Mouse (Mus musculus) midbrain, embryonic 13.5 days (tissue): ENCODE data around the gene P2rx4. TPM values are rescaled to one million over a fixed set of nuclear protein-coding genes. Genes with fewer than 3 reads are reported as not detected.
"Not testable (repeated sequence)": the region's sequence is repeated elsewhere in the genome, so short reads cannot be mapped to it uniquely, and the experiment has no call there.

Experiments
- ATAC-seq: fragments of 200-750 bp; cut with Nextera tagmentation; 2 replicates; pipeline ENCODE4 v1.8.0; 2017; ENCODE audit warnings: mild to moderate bottlenecking, moderate TSS enrichment, moderate library complexity
- H3K27ac ChIP-seq: fragments of 300-500 bp; sonication (generic); 2 replicates; pipeline ENCODE4 v1.5.1; 2015; ENCODE audit warnings: inconsistent platforms, mild to moderate bottlenecking, moderate library complexity
- H3K27me3 ChIP-seq: fragments of 300-500 bp; sonication (generic); 2 replicates; pipeline ENCODE4 v1.6.1; 2015; ENCODE audit warnings: mild to moderate bottlenecking, inconsistent platforms
- H3K36me3 ChIP-seq: fragments of 300-500 bp; sonication (generic); 2 replicates; pipeline ENCODE4 v1.6.1; 2015; ENCODE audit warnings: mild to moderate bottlenecking, inconsistent platforms
- H3K4me1 ChIP-seq: fragments of 300-500 bp; sonication (generic); replicated peaks from 2 replicates; pipeline ENCODE4 v1.6.1; 2015; ENCODE audit warnings: inconsistent platforms
- H3K4me2 ChIP-seq: fragments of 300-500 bp; sonication (generic); replicated peaks from 2 replicates; pipeline ENCODE4 v1.6.1; 2015; ENCODE audit warnings: moderate library complexity, mild to moderate bottlenecking, inconsistent platforms
- H3K4me3 ChIP-seq: fragments of 300-500 bp; sonication (generic); replicated peaks from 2 replicates; pipeline ENCODE4 v1.5.1; 2015; ENCODE audit warnings: mild to moderate bottlenecking, inconsistent platforms
- H3K9ac ChIP-seq: fragments of 300-500 bp; sonication (generic); replicated peaks from 2 replicates; pipeline ENCODE4 v1.6.1; 2015; ENCODE audit warnings: mild to moderate bottlenecking, inconsistent platforms
- H3K9me3 ChIP-seq: fragments of 300-500 bp; sonication (generic); 2 replicates; pipeline ENCODE4 v1.6.1; 2016; ENCODE audit warnings: mild to moderate bottlenecking, inconsistent platforms
- WGBS: fragments of 180-500 bp; shearing (Covaris S2); methylation state at CpG from one replicate; pipeline ENCODE4 v1.1.7; 2015; 5-methylcytosine and 5-hydroxymethylcytosine counted together
- polyA plus RNA-seq: library from polyadenylated mRNA; unstranded; fragments of >200 nt; fragmentation: Nextera tagmentation; extraction: Ambion mirVana; gene quantifications from 2 replicates; pipeline ENCODE4 v1.2.1, GENCODE M21; 2015

The P2rx4 gene
- polyA plus RNA-seq, result 10.3 and 14.5 TPM in 2 replicates

DNA sequence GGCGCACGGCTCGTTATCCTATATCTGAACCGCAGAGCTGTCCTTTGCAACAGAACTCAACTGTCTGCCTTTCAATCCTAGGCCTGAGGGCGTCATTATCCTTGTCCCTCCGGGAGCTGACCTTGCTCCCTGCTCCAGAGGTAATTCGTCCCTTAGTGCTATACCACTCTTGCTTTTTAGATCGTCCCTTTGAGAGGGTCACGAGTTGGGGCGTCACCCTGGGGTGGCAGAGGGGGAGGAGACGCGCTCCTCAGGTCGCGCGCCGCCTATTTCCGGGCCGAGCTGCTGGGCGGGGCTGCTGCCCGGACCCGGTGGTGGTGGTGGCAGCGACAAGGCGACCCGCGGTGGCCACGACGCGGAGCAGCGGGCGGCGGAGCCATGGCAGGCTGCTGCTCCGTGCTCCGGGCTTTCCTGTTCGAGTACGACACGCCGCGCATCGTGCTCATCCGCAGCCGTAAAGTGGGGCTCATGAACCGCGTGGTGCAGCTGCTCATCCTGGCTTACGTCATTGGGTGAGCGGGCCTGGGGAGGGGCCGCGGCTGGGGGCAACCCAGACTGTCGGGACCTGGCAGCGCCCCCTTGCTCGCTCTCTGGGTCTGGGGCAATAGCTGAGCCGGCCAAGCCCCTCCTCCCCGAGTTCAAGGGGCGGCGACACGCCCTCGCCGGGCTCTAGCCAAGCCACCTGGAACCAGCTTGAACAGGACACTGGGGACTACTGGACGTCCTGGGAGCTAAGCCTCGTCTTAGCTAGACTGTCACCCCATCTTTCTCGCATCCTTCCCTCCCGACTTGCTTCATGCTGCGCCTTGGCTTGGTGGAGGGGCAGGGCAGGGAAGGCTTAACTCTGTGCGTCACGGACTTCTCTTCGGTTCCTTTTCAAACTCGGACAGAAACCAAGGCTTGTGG lies at the start of gene P2rx4:
Gene P2rx4, plus strand, starts transcription at position 269 of the 906 bp plus-strand sequence.
- Histone ChIP-seq H3K36me3 (no peaks in the 10 kb centered on the region), H3K9ac (peak within 1 kb of the TSS; percentile 84), H3K4me2 (peak within 1 kb of the TSS; percentile 80), H3K27ac (peak within 1 kb of the TSS; percentile 75), H3K4me1 (peaks cover 17% of the 10 kb centered on the region), H3K9me3 (no peaks in the 10 kb centered on the region), H3K4me3 (peak within 1 kb of the TSS; percentile 72), H3K27me3 (no peaks in the 10 kb centered on the region)
- under 1% methylated on average over 66 of the region's 66 CpGs for WGBS
- ATAC-seq, result peak; percentile 90

DNA sequence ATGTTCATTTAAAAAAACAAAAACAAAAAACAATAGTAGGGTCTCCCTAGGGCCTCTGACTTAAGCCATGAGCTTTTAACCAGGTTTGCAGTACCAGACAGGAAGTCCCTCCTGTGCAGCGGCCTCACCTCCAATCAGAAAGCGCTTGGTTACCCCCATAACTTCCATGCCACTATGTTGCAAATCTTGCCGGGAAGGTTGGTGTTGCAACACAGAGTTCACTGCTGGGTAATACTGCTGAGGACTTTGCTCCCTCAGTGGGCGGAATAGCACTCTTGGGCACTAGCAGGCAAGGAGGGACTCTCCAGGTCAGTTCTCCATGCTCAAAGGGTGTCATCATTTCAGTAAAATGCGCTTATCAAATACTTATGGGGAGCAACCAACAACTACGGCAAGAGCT lies 44.8 kb upstream of the P2rx4 start:
- no peak overlapping the region for H3K9ac ChIP-seq
- no peak overlapping the region for H3K4me2 ChIP-seq
- H3K9me3 ChIP-seq, result no peaks in the 10 kb centered on the region
- no peak overlapping the region for H3K4me3 ChIP-seq
- H3K36me3 ChIP-seq, result no peaks in the 10 kb centered on the region
- 92% methylated on average over 6 of the region's 6 CpGs for WGBS
- H3K4me1 ChIP-seq, result no peaks in the 10 kb centered on the region
- H3K27me3 ChIP-seq, result no peaks in the 10 kb centered on the region
- no peak for ATAC-seq
- no peak overlapping the region for H3K27ac ChIP-seq

DNA sequence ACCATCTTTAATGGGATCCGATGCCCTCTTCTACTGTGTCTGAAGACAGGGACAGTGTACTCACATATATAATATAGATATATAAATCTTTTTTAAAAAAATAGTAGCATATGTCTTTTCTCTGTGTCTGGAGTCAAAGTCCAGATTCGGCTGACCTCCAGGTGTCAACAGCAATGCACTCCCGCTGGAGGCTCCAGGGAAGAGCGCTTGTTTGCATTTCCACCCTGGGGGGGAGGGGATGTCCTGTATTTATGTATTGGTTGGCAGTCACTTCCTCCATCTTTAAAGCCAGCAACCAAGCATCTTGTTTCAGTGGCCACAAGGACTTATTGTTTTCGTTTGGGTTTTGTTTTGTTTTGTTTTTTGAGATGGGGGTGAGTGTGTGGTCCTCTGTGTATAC lies 42.3 kb upstream of the P2rx4 start:
- no peak overlapping the region for H3K27ac ChIP-seq
- H3K36me3 ChIP-seq, result no peaks in the 10 kb centered on the region
- H3K27me3 ChIP-seq, result no peaks in the 10 kb centered on the region
- no peaks in the 10 kb centered on the region for H3K9me3 ChIP-seq
- no peak overlapping the region for H3K4me2 ChIP-seq
- H3K4me3 ChIP-seq, result no peak overlapping the region
- no peak overlapping the region for H3K9ac ChIP-seq
- WGBS, result 77% methylated on average over 5 of the region's 5 CpGs
- ATAC-seq, result no peak
- H3K4me1 ChIP-seq, result 0 out of 2 replicates have a peak, but pooled peaks cover 4% of the 10 kb centered on the region

DNA sequence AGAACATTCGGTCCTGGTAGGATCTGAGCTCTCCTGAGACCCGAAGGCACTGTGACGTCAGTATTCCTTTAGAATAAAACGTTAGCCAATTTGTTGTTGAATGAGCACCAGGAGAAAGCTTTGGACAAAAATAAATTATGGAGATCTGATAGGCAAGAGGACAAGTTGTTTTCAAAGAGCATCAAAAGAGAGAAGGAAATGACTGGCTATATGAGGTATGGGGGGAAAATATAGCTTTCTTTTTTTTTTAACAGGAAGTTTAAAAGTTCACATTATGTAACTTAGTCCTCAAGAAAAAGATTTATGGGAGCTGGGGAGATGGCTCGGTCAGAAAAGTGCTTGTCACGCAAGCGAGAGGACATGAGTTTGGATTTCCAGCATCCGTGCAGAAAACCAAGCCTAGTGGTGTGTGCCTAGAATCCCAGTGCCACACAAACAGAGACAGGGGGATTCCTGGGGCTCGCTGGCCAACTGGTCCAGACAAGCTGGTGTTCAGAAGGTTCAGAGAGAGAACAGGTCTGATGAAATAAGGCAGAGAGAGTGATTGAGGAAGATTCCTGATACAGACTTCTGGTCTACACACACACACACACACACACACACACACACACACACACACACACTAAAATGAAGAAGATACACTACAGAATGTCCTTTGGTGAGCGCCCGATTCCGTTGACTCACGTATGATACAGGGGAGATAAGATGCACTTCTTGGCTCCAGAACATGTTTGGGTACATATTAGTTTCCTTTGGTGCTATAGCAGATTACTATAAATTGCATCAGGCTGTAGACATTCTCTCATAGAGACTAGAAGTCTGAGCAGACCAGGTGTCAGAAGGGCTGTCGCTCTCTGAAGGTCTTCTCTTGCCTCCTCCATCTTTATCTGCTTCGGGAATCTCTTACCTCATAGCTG lies 38.1 kb upstream of the P2rx4 start:
- H3K27ac ChIP-seq, result no peak overlapping the region
- H3K27me3 ChIP-seq, result no peaks in the 10 kb centered on the region
- no peak overlapping the region for H3K4me2 ChIP-seq
- H3K9ac ChIP-seq, result no peak overlapping the region
- 0 out of 2 replicates have a peak, but pooled peaks cover 4% of the 10 kb centered on the region for H3K4me1 ChIP-seq
- no peaks in the 10 kb centered on the region for H3K36me3 ChIP-seq
- WGBS, result 81% methylated on average over 15 of the region's 15 CpGs
- H3K9me3 ChIP-seq, result no peaks in the 10 kb centered on the region
- no peak overlapping the region for H3K4me3 ChIP-seq
- ATAC-seq, result no peak

DNA sequence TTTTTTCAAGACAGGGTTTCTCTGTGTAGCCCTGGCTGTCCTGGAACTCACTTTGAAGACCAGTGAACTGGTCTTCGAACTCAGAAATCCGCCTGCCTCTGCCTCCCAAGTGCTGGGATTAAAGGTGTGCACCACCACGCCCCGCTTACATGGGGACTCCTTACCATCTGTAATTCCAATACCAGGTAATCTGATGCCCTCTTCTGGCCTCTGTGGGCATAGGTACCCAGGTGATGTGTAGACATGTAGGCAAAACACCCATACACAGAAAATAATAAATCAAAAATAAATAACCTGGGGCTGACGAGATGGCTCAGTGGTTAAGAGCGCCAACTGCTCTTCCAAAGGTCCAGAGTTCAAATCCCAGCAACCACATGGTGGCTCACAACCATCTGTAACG lies 35.7 kb upstream of the P2rx4 start:
- WGBS, result 83% methylated on average over 7 of the region's 7 CpGs

DNA sequence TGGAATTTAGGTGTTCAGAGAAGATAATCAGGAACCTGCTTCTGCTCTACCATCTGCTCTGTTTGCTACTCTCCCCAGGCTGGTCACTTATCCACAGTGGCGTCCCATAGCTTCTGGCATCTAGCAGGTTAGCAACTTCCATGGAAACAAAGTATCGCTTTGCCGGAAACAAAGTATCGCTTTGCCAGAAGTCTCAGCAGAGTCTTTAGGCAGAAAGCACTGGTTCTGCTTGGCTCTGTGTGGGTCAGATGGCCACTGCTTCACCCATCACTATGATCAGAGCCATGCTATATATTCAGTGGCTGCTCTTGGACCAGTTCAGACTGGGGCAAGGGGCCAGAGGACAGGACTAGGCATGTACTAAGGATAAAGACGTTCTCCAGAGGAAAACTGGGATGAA lies 35.0 kb upstream of the P2rx4 start:
- Histone ChIP-seq H3K9ac (no peak overlapping the region), H3K36me3 (no peaks in the 10 kb centered on the region), H3K4me3 (no peak overlapping the region), H3K4me1 (0 out of 2 replicates have a peak, but pooled peaks cover 4% of the 10 kb centered on the region), H3K9me3 (no peaks in the 10 kb centered on the region), H3K27ac (no peak overlapping the region), H3K4me2 (no peak overlapping the region), H3K27me3 (no peaks in the 10 kb centered on the region)
- 89% methylated on average over 5 of the region's 5 CpGs for WGBS
- ATAC-seq, result no peak

More for the DNA sequence above, 35.7 kb upstream of the P2rx4 start:
- not testable (repeated sequence) for H3K9me3 ChIP-seq, ATAC-seq, H3K27me3 ChIP-seq, H3K4me3 ChIP-seq, H3K4me2 ChIP-seq, H3K9ac ChIP-seq, H3K36me3 ChIP-seq, H3K27ac ChIP-seq, H3K4me1 ChIP-seq

DNA sequence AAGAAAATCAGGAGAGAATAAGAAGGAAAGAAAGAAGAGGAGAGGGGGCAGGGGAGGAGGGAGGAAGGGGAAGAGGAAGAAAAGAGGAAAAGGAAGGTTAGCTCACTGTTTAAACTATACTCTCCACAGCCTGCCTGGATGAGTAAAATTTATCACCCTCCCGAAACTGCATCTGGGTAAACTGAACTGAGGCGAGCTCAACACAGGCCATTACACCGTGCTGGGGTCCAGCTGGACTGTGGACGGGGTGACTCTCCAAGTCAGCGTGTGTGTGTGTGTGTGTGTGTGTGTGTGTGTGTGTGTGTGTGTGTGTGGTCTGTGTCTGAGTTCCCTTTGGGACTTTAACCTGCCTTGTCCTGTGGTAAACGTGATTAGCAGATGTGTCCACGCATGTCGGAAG lies 31.3 kb upstream of the P2rx4 start:
- H3K27me3 ChIP-seq, result no peaks in the 10 kb centered on the region
- ATAC-seq, result no peak
- H3K4me1 ChIP-seq, result no peaks in the 10 kb centered on the region
- H3K4me3 ChIP-seq, result no peak overlapping the region
- H3K9me3 ChIP-seq, result no peaks in the 10 kb centered on the region
- H3K9ac ChIP-seq, result no peak overlapping the region
- H3K27ac ChIP-seq, result no peak overlapping the region
- no peaks in the 10 kb centered on the region for H3K36me3 ChIP-seq
- WGBS, result 85% methylated on average over 8 of the region's 8 CpGs
- H3K4me2 ChIP-seq, result no peak overlapping the region

DNA sequence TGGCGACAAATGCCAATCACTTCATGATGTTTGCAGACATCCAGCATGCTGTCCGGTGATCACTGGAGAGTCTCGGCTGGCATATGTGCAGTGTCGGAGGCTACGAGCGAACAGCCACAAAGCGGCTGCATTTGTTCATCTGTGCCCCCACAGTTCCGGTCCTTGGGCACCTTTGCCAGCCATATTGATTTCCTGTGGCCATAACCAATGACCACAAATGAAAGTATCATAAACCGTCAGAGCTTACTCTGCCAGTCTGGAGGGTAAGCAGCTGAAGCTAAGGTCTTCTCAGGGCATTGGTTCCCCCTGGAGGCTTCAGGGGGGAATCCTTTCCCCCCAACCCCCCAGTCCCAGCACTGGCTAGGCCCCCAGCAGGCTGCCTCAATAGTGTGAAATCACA lies 29.4 kb upstream of the P2rx4 start:
- Histone ChIP-seq H3K27me3 (no peaks in the 10 kb centered on the region), H3K4me3 (no peak overlapping the region), H3K9me3 (no peaks in the 10 kb centered on the region), H3K4me1 (no peaks in the 10 kb centered on the region), H3K9ac (no peak overlapping the region), H3K27ac (no peak overlapping the region), H3K36me3 (no peaks in the 10 kb centered on the region), H3K4me2 (no peak overlapping the region)
- no peak for ATAC-seq
- 97% methylated on average over 9 of the region's 9 CpGs for WGBS

DNA sequence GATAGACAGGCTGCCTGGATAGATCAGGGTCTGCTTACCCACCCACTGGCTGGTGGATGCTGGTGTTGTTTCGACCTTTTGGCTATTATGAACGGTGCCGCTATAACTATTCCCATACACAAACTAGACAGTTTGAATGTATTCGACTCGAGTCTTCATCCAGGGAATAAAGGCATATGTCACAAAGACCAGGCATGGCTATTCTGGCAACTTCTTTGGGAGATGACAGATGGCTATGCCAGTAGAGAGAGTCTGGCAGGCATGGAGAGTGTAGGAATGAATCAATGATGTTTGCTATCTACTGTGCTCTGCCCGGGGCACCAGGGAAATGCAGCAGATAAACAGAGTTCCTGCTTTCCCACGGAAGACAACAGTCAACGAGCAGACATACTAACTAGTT lies 27.5 kb upstream of the P2rx4 start:
- no peak overlapping the region for H3K4me3 ChIP-seq
- no peak overlapping the region for H3K27ac ChIP-seq
- H3K4me1 ChIP-seq, result no peaks in the 10 kb centered on the region
- H3K36me3 ChIP-seq, result no peaks in the 10 kb centered on the region
- H3K27me3 ChIP-seq, result no peaks in the 10 kb centered on the region
- H3K9me3 ChIP-seq, result no peaks in the 10 kb centered on the region
- H3K4me2 ChIP-seq, result no peak overlapping the region
- H3K9ac ChIP-seq, result no peak overlapping the region
- ATAC-seq, result no peak
- WGBS, result 90% methylated on average over 8 of the region's 8 CpGs

DNA sequence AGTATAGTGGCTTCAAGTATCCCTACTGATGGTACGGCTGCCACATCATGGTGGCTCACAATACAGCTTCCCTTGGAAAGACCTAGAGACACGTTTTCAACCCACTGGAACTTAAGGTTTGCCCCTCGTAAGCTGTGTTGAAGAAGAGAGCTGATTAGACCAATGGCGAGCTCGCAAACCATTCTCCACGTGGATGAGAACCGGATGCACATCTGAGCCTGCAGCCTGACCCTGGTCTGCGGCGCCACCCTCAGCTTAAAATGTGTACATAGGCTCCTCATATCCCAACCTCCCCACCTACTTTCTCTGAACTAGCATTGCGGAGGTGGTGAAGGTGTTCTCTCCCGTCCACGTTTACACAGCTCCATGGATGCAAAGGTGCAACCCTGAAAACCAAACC lies 26.1 kb upstream of the P2rx4 start:
- Histone ChIP-seq H3K4me3 (no peak overlapping the region), H3K4me2 (no peak overlapping the region), H3K9me3 (no peaks in the 10 kb centered on the region), H3K27me3 (no peaks in the 10 kb centered on the region), H3K4me1 (no peaks in the 10 kb centered on the region), H3K9ac (no peak overlapping the region), H3K27ac (no peak overlapping the region), H3K36me3 (no peaks in the 10 kb centered on the region)
- ATAC-seq, result no peak
- WGBS, result 83% methylated on average over 12 of the region's 12 CpGs

DNA sequence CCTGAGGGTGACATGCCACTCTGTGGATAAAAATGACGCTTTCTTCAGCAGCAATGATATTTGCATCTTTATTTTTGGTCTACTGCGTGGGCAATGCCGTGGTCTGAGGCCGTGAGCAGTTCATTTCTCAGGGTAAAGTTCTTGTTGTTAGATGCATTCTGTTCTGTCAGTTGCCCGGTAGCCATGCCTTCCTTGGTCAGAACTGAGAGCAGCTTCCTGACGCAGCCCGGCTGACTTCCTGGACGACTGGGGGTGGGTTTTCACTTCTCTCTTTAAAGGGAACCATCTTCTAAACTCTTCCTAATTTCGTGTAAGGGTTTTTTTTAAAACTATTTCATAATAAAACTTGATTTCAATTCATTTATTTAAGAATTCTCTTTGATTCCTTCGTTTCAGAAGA lies 23.4 kb upstream of the P2rx4 start:
- Histone ChIP-seq H3K27ac (no peak overlapping the region), H3K4me3 (no peak overlapping the region), H3K27me3 (no peaks in the 10 kb centered on the region), H3K9ac (no peak overlapping the region), H3K9me3 (no peaks in the 10 kb centered on the region), H3K4me1 (no peaks in the 10 kb centered on the region), H3K36me3 (no peaks in the 10 kb centered on the region), H3K4me2 (no peak overlapping the region)
- whole genome bisulfite sequencing, result 80% methylated on average over 10 of the region's 10 CpGs
- no peak for ATAC-seq

DNA sequence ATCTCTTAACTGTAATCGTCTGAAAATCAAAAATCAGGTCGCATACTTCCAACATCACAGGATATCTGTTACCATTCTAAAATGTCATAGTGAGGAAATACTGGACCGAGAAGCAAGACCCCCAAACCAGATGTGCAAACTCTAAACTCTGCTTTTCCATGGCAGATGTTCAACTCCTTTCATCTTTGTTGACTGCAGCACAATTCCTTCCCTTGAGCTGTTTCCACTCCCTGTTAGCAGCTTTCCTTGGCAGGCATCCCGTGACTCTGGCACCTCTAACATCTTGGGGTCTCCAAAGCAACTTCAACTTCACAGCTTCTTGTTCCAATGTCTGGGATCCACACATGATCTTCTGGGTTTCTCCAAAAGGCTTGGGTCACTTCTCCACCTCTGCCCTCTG lies 20.0 kb upstream of the P2rx4 start:
- no peak overlapping the region for H3K4me3 ChIP-seq

More for the DNA sequence above, 20.0 kb upstream of the P2rx4 start:
- no peaks in the 10 kb centered on the region for H3K9me3 ChIP-seq
- no peak for ATAC-seq
- H3K27me3 ChIP-seq, result no peaks in the 10 kb centered on the region
- H3K36me3 ChIP-seq, result no peaks in the 10 kb centered on the region
- no peak overlapping the region for H3K27ac ChIP-seq
- no peak overlapping the region for H3K4me2 ChIP-seq
- H3K9ac ChIP-seq, result no peak overlapping the region
- 94% methylated on average over 4 of the region's 4 CpGs for WGBS
- no peaks in the 10 kb centered on the region for H3K4me1 ChIP-seq
